Mouse (Mus musculus) embryonic facial prominence, embryonic 13.5 days (tissue): ENCODE measurements around the gene Ccdc13. TPM values are rescaled to one million over a fixed set of nuclear protein-coding genes. Genes with fewer than 3 reads are reported as not detected.

Source experiments
- ATAC-seq: fragments of 200-750 bp; cut with Nextera tagmentation; 2 replicates; pipeline ENCODE4 v1.8.0; 2017; ENCODE audit warnings: low read depth; ENCODE audit not compliant: insufficient number of reproducible peaks, insufficient read depth, low FRiP score, low TSS enrichment
- H3K27ac ChIP-seq: fragments of 300-500 bp; sonication (generic); 2 replicates; pipeline ENCODE4 v1.5.1; 2015; ENCODE audit warnings: moderate library complexity, mild to moderate bottlenecking, inconsistent platforms
- H3K27me3 ChIP-seq: fragments of 300-500 bp; sonication (generic); 2 replicates; pipeline ENCODE4 v1.6.1; 2015; ENCODE audit warnings: mild to moderate bottlenecking, inconsistent platforms
- H3K36me3 ChIP-seq: fragments of 300-500 bp; sonication (generic); 2 replicates; pipeline ENCODE4 v1.6.1; 2015; ENCODE audit warnings: mild to moderate bottlenecking, inconsistent platforms
- H3K4me1 ChIP-seq: fragments of 300-500 bp; sonication (generic); 2 replicates; pipeline ENCODE4 v1.6.1; 2015; ENCODE audit warnings: inconsistent platforms
- H3K4me2 ChIP-seq: fragments of 300-500 bp; sonication (generic); 2 replicates; pipeline ENCODE4 v1.6.1; 2015; ENCODE audit warnings: moderate library complexity, mild to moderate bottlenecking, inconsistent platforms
- H3K4me3 ChIP-seq: fragments of 300-500 bp; sonication (generic); 2 replicates; pipeline ENCODE4 v1.5.1; 2015; ENCODE audit warnings: mild to moderate bottlenecking, inconsistent platforms
- H3K9ac ChIP-seq: fragments of 300-500 bp; sonication (generic); 2 replicates; pipeline ENCODE4 v1.6.1; 2015; ENCODE audit warnings: mild to moderate bottlenecking, inconsistent platforms
- H3K9me3 ChIP-seq: fragments of 300-500 bp; sonication (generic); 2 replicates; pipeline ENCODE4 v1.6.1; 2016; ENCODE audit warnings: inconsistent platforms
- WGBS: fragments of 180-500 bp; shearing (Covaris S2); methylation state at CpG from one replicate; pipeline ENCODE4 v1.1.7; 2015; ENCODE audit warnings: mixed read lengths; 5-methylcytosine and 5-hydroxymethylcytosine counted together
- polyA plus RNA-seq: library from polyadenylated mRNA; unstranded; fragments of >200 nt; fragmentation: Nextera tagmentation; extraction: Ambion mirVana; gene quantifications from 2 replicates; pipeline ENCODE4 v1.2.1, GENCODE M21; 2015

Ccdc13 gene
- 0.85 and 1.0 TPM in 2 replicates for polyA plus RNA-seq

DNA sequence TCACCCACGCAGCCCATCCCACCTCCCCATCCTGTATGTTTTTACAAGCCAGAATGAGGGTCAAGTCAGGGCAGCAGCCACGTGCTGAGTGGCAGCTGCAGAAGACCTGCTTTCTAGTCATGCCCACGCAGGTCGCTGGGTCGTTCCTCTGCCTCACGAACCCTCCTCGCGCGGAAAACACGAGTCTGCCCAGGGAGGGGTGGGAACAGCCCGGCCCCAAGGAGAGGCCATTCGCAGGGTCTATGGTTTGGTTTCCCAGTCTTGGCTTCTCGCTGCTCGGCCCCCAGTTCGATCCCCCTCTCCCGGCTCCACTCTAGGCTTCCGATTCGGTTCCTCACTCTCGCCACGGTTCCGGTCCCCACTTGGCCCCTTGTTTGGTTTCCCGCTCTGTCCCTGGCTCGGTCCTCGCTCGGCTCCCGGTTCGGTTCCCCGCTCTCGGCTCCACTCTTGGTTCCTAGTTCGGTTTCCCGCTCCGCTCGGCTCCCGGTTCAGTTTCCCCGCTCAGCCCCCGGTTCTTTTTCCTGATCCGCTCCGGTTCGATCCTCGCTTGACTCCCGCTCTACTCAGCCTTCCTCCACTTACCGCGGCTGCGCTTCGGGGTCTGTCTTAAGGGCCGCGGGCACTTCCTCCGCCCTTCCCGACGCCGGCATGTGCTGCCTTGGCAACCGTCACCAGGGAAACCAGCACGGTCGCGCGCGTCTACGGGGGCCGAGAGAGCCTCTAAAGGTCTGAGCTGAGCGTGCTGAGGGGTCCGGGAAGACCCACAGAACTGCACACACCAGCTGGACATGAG is at the start of gene Ccdc13:
Gene Ccdc13, minus strand, starts transcription at position 633 of the 793 bp plus-strand sequence.
- H3K27ac ChIP-seq, result no peak within 1 kb of the TSS
- H3K4me3 ChIP-seq, result peak within 1 kb of the TSS; percentile 47
- H3K9me3 ChIP-seq, result no peaks in the 10 kb centered on the region
- H3K27me3 ChIP-seq, result no peaks in the 10 kb centered on the region
- WGBS, result 3% methylated on average over 61 of the region's 61 CpGs
- peak within 1 kb of the TSS; percentile 75 for H3K4me2 ChIP-seq
- 0 out of 2 replicates have a peak, but pooled peaks cover 5% of the 10 kb centered on the region for H3K4me1 ChIP-seq
- H3K9ac ChIP-seq, result peak within 1 kb of the TSS; percentile 73
- H3K36me3 ChIP-seq, result no peaks in the 10 kb centered on the region
- peak; percentile 78 for ATAC-seq

DNA sequence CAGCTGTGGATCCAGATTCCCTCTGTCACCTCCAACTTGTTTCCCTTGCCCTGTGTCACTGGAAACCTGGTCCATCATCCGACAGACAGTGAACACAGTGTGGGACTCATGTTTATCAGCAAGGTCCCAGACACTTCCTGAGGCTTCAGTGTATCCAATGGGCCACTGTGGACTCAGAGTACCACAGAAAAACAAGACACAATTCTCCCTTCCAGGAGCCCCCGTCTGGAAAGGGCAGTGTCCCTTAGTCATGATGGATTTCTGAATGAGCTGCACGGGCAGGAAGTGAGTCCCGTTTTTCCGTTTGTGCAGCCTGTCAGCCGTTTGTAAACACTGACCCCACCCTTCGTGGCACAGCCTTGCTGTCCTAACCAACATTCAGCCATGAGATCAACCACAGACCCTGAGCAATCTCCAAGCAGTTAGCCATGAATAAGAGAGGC is 42.8 kb upstream of the Ccdc13 start:
- H3K9ac ChIP-seq, result no peak overlapping the region
- H3K27me3 ChIP-seq, result no peaks in the 10 kb centered on the region
- H3K4me3 ChIP-seq, result no peak overlapping the region
- no peaks in the 10 kb centered on the region for H3K36me3 ChIP-seq
- no peaks in the 10 kb centered on the region for H3K9me3 ChIP-seq
- ATAC-seq, result no peak
- WGBS, result 56% methylated on average over 7 of the region's 7 CpGs
- H3K4me1 ChIP-seq, result 0 out of 2 replicates have a peak, but pooled peaks cover 3% of the 10 kb centered on the region
- H3K4me2 ChIP-seq, result no peak overlapping the region
- H3K27ac ChIP-seq, result no peak overlapping the region

DNA sequence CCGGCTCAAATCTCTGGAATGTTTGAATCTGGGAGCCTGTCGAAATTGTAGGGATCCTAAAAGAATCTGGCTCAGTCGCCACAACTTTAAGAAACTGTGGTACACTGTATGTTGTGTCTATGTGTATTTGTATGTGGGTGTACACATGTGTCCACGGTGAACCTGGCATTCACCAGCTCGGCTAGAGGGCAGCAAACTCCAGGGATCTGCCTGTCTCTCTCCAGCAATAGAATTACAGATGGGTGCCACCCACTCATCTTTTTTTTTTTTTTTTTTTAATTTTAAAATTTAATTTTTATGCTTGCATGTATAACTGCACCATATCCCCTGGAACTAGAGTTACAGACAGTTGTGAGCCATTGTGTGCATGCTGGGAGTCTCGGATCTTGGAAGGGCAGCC is 42.0 kb upstream of the Ccdc13 start:
- WGBS, result 71% methylated on average over 6 of the region's 6 CpGs
- Histone ChIP-seq H3K9ac (no peak overlapping the region), H3K4me3 (no peak overlapping the region), H3K27me3 (no peaks in the 10 kb centered on the region), H3K36me3 (no peaks in the 10 kb centered on the region), H3K4me2 (peak overlapping the region; percentile 38; the same call in 1 of the 2 replicates), H3K9me3 (no peaks in the 10 kb centered on the region), H3K4me1 (0 out of 2 replicates have a peak, but pooled peaks cover 3% of the 10 kb centered on the region), H3K27ac (no peak overlapping the region)
- no peak for ATAC-seq

DNA sequence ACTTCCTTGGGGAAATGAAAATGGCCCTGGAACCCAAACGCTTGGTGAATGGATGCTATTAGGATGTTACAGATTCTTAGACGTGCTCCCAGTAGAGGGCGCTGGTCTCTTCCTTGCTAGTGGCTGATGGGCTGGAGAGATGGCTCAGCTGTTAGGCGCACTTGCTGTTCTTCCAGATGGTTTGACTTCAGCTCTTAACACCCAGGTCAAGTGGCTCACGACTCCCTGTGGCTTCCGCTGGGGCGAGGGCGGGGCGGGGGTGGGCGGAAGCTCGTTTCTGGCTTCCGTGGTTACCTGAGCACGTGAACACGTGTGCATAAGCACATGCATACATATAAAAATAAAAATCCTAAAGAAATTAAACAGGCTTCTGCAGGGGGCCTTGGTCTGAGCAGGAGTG is 41.6 kb upstream of the Ccdc13 start:
- H3K27me3 ChIP-seq, result no peaks in the 10 kb centered on the region
- no peak for ATAC-seq
- H3K4me2 ChIP-seq, result peak overlapping the region; percentile 38
- H3K36me3 ChIP-seq, result no peaks in the 10 kb centered on the region
- 29% methylated on average over 14 of the region's 14 CpGs for WGBS
- H3K4me1 ChIP-seq, result 0 out of 2 replicates have a peak, but pooled peaks cover 3% of the 10 kb centered on the region
- no peak overlapping the region for H3K9ac ChIP-seq
- H3K27ac ChIP-seq, result no peak overlapping the region
- H3K9me3 ChIP-seq, result no peaks in the 10 kb centered on the region
- no peak overlapping the region for H3K4me3 ChIP-seq

DNA sequence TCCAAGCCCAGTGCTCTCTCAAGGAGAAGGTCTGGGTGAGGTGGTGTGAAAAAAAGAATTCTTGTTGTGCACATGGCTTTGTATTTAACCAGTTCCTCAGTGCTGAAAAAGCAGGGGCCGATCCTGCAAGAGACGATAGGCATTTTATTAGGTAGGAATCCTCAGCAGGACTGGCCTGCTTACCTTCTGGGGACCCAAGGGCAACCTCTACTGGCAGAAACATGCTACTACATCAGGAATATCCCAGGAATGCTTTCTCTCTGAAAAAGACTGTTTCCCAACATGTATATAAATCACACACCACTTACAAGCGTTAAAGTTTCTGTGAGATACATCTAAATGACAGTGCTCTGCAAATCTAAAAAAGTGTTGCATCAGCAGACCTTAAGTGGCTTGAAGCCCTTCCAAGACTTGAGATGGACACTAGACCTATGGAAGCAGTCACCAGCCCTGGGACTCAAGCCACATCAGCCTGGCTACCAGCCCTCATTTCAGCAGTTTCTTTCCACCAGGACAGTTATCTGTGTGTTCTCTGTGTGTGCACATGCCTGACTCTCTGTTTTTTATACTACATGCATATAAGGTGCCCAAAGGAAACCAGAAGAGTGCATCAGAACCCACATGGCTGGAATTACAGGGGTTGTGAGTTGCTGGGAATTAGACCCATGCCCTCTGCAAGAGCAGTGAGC is 37.9 kb upstream of the Ccdc13 start:
- ATAC-seq, result no peak
- Histone ChIP-seq H3K4me2 (no peak overlapping the region), H3K27me3 (no peaks in the 10 kb centered on the region), H3K4me1 (0 out of 2 replicates have a peak, but pooled peaks cover 3% of the 10 kb centered on the region), H3K4me3 (no peak overlapping the region), H3K9me3 (no peaks in the 10 kb centered on the region), H3K9ac (0 out of 2 replicates have a peak overlapping the region, but pooled peaks have one; percentile 28), H3K27ac (no peak overlapping the region), H3K36me3 (no peaks in the 10 kb centered on the region)
- 18% methylated on average over 3 of the region's 3 CpGs for WGBS

DNA sequence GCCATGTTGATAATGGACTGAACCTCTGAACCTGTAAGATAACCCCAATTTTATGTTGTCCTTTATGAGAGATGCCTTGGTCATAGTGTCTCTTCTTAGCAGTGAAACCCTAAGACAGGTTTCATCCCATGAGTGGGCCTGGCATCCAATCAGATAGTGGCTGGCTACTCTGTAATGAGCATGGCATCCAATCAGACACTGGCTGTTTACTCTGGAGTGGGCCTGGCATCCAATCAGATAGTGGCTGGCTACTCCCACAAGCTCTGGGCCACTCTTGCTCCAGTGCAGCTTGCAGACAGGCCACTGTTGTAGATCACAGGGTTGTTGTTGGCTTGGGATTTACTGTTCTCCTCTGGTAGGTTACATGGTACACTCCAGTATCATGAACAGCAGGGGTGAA is 34.3 kb upstream of the Ccdc13 start:
- H3K27me3 ChIP-seq, result no peaks in the 10 kb centered on the region
- H3K9ac ChIP-seq, result no peak overlapping the region
- H3K36me3 ChIP-seq, result no peaks in the 10 kb centered on the region
- ATAC-seq, result no peak
- H3K4me1 ChIP-seq, result no peaks in the 10 kb centered on the region
- no peaks in the 10 kb centered on the region for H3K9me3 ChIP-seq
- H3K27ac ChIP-seq, result no peak overlapping the region
- no peak overlapping the region for H3K4me2 ChIP-seq
- H3K4me3 ChIP-seq, result no peak overlapping the region

DNA sequence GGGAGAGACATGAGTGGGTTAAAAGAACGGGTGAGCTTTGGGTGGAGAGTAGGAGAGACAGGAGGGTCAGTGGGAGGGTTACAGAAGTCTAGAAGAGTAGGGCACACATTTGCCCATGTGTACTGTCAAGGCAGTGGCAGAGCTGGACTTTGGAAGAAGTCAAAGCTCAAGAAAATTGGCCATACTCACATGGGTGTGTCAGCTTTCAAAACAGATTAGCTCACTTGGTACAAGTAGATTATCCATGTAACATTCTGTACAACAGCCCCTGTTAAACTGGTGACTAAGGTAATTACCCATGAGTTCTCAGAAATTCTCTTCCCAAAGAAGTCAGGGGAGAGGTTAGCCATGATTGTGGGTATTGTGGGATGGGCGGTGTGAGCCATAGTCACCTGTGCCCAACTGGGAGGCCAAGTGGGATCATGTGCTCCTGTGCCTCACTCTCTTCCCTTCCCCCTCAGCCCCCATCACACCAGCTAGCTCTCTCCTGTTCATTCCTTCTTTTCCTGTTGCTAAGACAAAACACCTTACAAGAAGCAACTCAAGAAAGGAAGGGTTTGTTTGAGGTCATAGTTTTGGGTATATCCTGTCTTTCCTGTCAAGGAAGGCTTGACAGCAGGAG is 32.9 kb upstream of the Ccdc13 start:
- 83% methylated on average over 2 of the region's 2 CpGs for WGBS
- no peak for ATAC-seq

DNA sequence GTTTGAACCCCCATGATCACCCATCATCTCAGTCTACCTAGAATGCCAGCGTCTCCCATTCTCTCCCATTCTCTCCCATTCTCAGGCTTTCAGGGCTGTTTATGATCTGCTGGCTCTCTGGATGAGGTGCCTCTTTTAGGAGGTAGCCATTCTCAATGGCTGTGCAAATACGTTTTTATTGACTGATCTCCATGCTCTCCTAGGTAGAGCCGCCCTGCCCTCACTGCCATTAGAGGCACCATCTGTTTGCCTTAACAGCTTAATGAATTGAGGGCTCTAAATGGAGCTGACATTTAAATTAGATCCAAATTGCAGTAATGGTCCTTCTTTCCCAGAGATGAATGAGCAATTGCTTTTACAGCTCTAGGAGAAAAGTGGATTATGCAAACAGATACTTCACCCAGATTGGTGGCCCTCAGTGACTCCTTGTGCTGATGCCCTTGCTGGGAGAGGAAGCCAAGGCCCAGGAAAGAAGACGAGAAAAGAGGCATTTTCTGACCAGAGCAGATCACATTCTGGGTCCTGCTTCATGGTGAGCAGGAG is 30.8 kb upstream of the Ccdc13 start:
- Histone ChIP-seq H3K4me2 (no peak overlapping the region), H3K36me3 (no peaks in the 10 kb centered on the region), H3K9ac (no peak overlapping the region), H3K9me3 (no peaks in the 10 kb centered on the region), H3K27me3 (no peaks in the 10 kb centered on the region), H3K4me1 (no peaks in the 10 kb centered on the region), H3K27ac (no peak overlapping the region), H3K4me3 (no peak overlapping the region)
- no peak for ATAC-seq
- 52% methylated on average over 4 of the region's 4 CpGs for WGBS

More for the DNA sequence above, 32.9 kb upstream of the Ccdc13 start:
- Histone ChIP-seq H3K4me3 (no peak overlapping the region), H3K27me3 (no peaks in the 10 kb centered on the region), H3K36me3 (no peaks in the 10 kb centered on the region), H3K4me1 (no peaks in the 10 kb centered on the region), H3K4me2 (no peak overlapping the region), H3K9me3 (no peaks in the 10 kb centered on the region), H3K27ac (no peak overlapping the region), H3K9ac (no peak overlapping the region)

DNA sequence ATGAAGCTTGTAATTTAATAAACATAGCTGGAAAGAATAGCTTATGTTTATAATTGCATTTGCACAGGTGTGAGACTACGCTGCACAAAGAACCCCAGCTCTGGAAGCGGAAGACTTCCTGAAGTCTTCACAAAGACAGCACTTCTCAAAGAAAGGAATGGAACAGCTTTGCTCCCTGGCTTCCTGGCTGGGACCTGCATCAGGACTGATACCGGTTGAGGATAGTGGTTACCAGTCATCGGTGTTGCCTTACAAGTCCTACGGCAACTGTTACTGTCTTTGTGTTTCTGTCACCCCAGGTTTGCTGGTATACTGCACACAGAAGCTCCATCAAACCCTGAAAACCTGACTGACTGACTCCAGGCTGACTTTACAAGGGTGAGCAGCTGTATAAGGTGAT is 30.2 kb upstream of the Ccdc13 start:
- Histone ChIP-seq H3K4me1 (no peaks in the 10 kb centered on the region), H3K27me3 (no peaks in the 10 kb centered on the region), H3K4me2 (no peak overlapping the region), H3K4me3 (no peak overlapping the region), H3K9ac (no peak overlapping the region), H3K36me3 (no peaks in the 10 kb centered on the region), H3K27ac (no peak overlapping the region), H3K9me3 (no peaks in the 10 kb centered on the region)
- 80% methylated on average over 5 of the region's 5 CpGs for WGBS
- ATAC-seq, result no peak

DNA sequence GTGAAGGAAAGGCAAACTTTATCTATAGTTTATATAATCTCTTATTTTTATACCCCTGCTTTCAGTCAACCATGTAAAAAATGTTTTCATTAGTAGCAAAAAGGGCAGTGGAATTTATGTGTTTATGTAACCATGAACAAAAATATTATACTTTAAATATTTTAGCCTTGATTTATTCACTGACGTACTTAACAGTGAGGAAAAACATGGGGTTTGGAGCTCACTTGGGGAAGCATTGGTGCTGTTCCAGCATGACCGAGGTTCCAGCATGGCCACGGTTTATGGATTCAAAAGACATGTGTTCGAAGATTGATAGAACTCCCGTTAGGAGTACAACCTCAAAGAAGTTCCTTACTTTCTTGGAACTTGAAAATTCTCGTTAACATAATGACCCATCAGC is 29.0 kb upstream of the Ccdc13 start:
- 85% methylated on average over 6 of the region's 6 CpGs for WGBS
- no peak overlapping the region for H3K9ac ChIP-seq

DNA sequence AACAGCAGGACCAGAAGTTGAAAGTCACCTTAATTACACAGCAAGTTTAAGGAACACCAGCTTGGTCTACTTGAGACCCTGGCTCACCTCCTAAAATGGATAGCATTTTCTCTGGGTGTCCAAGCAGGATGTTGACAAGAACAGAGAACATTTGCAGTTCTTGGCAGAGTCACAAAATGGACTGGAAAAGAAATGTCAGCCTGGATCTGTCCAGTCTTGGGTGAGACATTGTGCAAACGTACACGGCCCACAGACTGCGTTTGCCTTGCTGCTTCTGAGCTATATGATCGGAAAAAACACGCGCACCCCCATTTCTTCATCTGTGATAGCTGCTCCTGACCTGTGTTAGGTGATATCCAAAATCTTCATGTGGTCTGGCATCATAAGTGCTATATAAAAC is 28.4 kb upstream of the Ccdc13 start:
- Histone ChIP-seq H3K4me2 (no peak overlapping the region), H3K36me3 (no peaks in the 10 kb centered on the region), H3K4me1 (no peaks in the 10 kb centered on the region), H3K27ac (no peak overlapping the region), H3K4me3 (no peak overlapping the region), H3K27me3 (no peaks in the 10 kb centered on the region), H3K9me3 (no peaks in the 10 kb centered on the region), H3K9ac (no peak overlapping the region)
- no peak for ATAC-seq
- WGBS, result 90% methylated on average over 6 of the region's 6 CpGs

More for the DNA sequence above, 29.0 kb upstream of the Ccdc13 start:
- Histone ChIP-seq H3K4me1 (no peaks in the 10 kb centered on the region), H3K4me3 (no peak overlapping the region), H3K9me3 (no peaks in the 10 kb centered on the region), H3K27ac (no peak overlapping the region), H3K36me3 (no peaks in the 10 kb centered on the region), H3K27me3 (no peaks in the 10 kb centered on the region), H3K4me2 (no peak overlapping the region)
- no peak for ATAC-seq
